Mouse (Mus musculus) liver, embryonic 11.5 days (tissue): ENCODE measurements around the gene Ctdsp2. TPM values are rescaled to one million over a fixed set of nuclear protein-coding genes. Genes with fewer than 3 reads are reported as not detected.
A peak's percentile ranks its signal among the peaks of the same experiment; 100 is the strongest.

Experiments used
- microRNA counts: library from miRNA; unstranded; fragments of <30 nt; microRNA quantifications from one replicate; lab custom pipeline; 2015
- microRNA-seq: library from miRNA; unstranded; fragments of <30 nt; microRNA quantifications from one replicate; pipeline ENCODE4, GENCODE M21; 2017; ENCODE audit warnings: borderline number of aligned reads
- polyA plus RNA-seq: library from polyadenylated mRNA; unstranded; fragments of >200 nt; fragmentation: Nextera tagmentation; extraction: Ambion mirVana; gene quantifications from 2 replicates; pipeline ENCODE4 v1.2.1, GENCODE M21; 2014

Gene Ctdsp2
- polyA plus RNA-seq, 1 experiment from 2014 or later, result 42.2 TPM

MicroRNA genes within 50 kb of the gene (microRNA counts, 519-probe panel; counts per million panel counts)
- microRNA mmu-miR-26a (lab: Ali Mortazavi, UCI) (4,710 counts per million, percentile 34 among the panel's probes with 10 or more counts), microRNA mmu-miR-546 (lab: Ali Mortazavi, UCI) (not detected)

Small RNAs within 50 kb of the gene (microRNA-seq; reads per million reads assigned to microRNA genes)
- gene Mir26a-2 (55.3 reads per million, percentile 42 among the genes with 10 or more reads in this experiment), gene Mir546 (not detected)

Other genes with a start within 250 kb of the Ctdsp2 start
- 21.4 and 21.8 TPM in 2 replicates for gene Atp23, start 77.4 kb upstream of the Ctdsp2 start, polyA plus RNA-seq
- 0.10 and 0.13 TPM in 2 replicates for gene Avil, start 22.0 kb downstream of the Ctdsp2 start, polyA plus RNA-seq
- 110 and 119 TPM in 2 replicates for gene Tsfm, start 52.1 kb downstream of the Ctdsp2 start, polyA plus RNA-seq
- 54.1 and 58.1 TPM in 2 replicates for gene Mettl1, start 62.7 kb downstream of the Ctdsp2 start, polyA plus RNA-seq
- gene Eef1akmt3, start 62.8 kb downstream of the Ctdsp2 start, polyA plus RNA-seq, result 0.11 and 0.23 TPM in 2 replicates
- gene Cyp27b1, start 69.5 kb downstream of the Ctdsp2 start, polyA plus RNA-seq, result not detected in 2 replicates
- gene March9, start 81.5 kb downstream of the Ctdsp2 start, polyA plus RNA-seq, result 0.38 TPM in 2 replicates
- 1,533 and 1,539 TPM in 2 replicates for gene Cdk4, start 84.8 kb downstream of the Ctdsp2 start, polyA plus RNA-seq
- gene Tspan31, start 91.5 kb downstream of the Ctdsp2 start, polyA plus RNA-seq, result 112 and 121 TPM in 2 replicates
- 2.2 and 2.3 TPM in 2 replicates for gene Agap2, start 96.6 kb downstream of the Ctdsp2 start, polyA plus RNA-seq
- 51.2 and 54.7 TPM in 2 replicates for gene Os9, start 142.4 kb downstream of the Ctdsp2 start, polyA plus RNA-seq
- gene B4galnt1, start 186.5 kb downstream of the Ctdsp2 start, polyA plus RNA-seq, result 21.6 and 26.3 TPM in 2 replicates
- 3.6 and 5.2 TPM in 2 replicates for gene Slc26a10, start 201.9 kb downstream of the Ctdsp2 start, polyA plus RNA-seq
- gene Arhgef25, start 211.4 kb downstream of the Ctdsp2 start, polyA plus RNA-seq, result 28.3 and 30.2 TPM in 2 replicates
- gene Dtx3, start 217.0 kb downstream of the Ctdsp2 start, polyA plus RNA-seq, result 64.0 and 70.8 TPM in 2 replicates
- 43.1 and 43.4 TPM in 2 replicates for gene Pip4k2c, start 232.9 kb downstream of the Ctdsp2 start, polyA plus RNA-seq